Mouse (Mus musculus) thymus, adult 2 months (tissue): ENCODE results near the gene Mvd. TPM values are rescaled to one million over a fixed set of nuclear protein-coding genes. Genes with fewer than 3 reads are reported as not detected.

Experiments used
- DNase-seq: peaks from one replicate; pipeline ENCODE4 v3.0.0; 2021
- H3K27ac ChIP-seq: fragments of 200-500 bp; 2 replicates; pipeline ENCODE4 v1.5.1; 2012; ENCODE audit warnings: low read length, control low read depth; ENCODE audit not compliant: control insufficient read depth, insufficient read depth
- H3K27me3 ChIP-seq: fragments of 200-500 bp; 2 replicates; pipeline ENCODE4 v1.6.1; 2012; ENCODE audit warnings: mild to moderate bottlenecking, low read length, moderate library complexity, mixed read lengths; ENCODE audit not compliant: control insufficient read depth, insufficient read depth
- H3K36me3 ChIP-seq: fragments of 200-500 bp; 2 replicates; pipeline ENCODE4 v1.6.1; 2012; ENCODE audit warnings: mild to moderate bottlenecking, low read length, moderate library complexity; ENCODE audit not compliant: control insufficient read depth, insufficient read depth
- H3K4me1 ChIP-seq: fragments of 200-500 bp; replicated peaks from 2 replicates; pipeline ENCODE4 v1.6.1; 2012; ENCODE audit warnings: low read length; ENCODE audit not compliant: control insufficient read depth, insufficient read depth
- H3K4me3 ChIP-seq: fragments of 200-500 bp; 2 replicates; pipeline ENCODE4 v1.5.1; 2012; ENCODE audit warnings: mild to moderate bottlenecking, low read length, control low read depth, moderate library complexity; ENCODE audit not compliant: control insufficient read depth, insufficient read depth
- CTCF ChIP-seq: fragments of 200-500 bp; IDR thresholded peaks from 2 replicates; pipeline ENCODE4 v1.5.1; 2012; ENCODE audit warnings: mild to moderate bottlenecking, control low read depth, low read length, moderate library complexity, borderline replicate concordance; ENCODE audit not compliant: control insufficient read depth, poor library complexity, insufficient read depth; ENCODE audit errors: extremely low read depth
- POLR2A ChIP-seq: fragments of 200-500 bp; IDR thresholded peaks from 2 replicates; pipeline ENCODE4 v1.6.1; 2012; ENCODE audit warnings: mild to moderate bottlenecking, low read length, control low read depth, moderate library complexity; ENCODE audit not compliant: control insufficient read depth, poor library complexity, insufficient read depth; ENCODE audit errors: extremely low read depth
- WGBS: fragments of 180-500 bp; shearing (Covaris S2); methylation state at CpG from one replicate; pipeline ENCODE4 v1.1.7; 2018; 5-methylcytosine and 5-hydroxymethylcytosine counted together
- polyA plus RNA-seq: library from polyadenylated mRNA; depleted of rRNA; stranded (reverse); fragments of >200 nt; gene quantifications from 2 replicates; pipeline ENCODE4 v1.2.3, GENCODE M21; 2012

Gene Mvd
- polyA plus RNA-seq, 1 experiment: 25.0 TPM

GRCm38 (mm10) chr8:122474951-122475560 lies 31.8 kb upstream of the Mvd start:
- Histone ChIP-seq H3K27ac (peak overlapping the region; percentile 94), H3K36me3 (peaks cover 12% of the 10 kb centered on the region; the same call in 1 of the 2 replicates), H3K4me3 (peak overlapping the region; percentile 97), H3K27me3 (no peaks in the 10 kb centered on the region), H3K4me1 (peaks cover 29% of the 10 kb centered on the region)
- no peak for TF ChIP-seq POLR2A
- TF ChIP-seq CTCF: no peak
- under 1% methylated on average over 16 of the region's 16 CpGs for WGBS
- peak; percentile 60 for DNase-seq

- Histone ChIP-seq H3K4me1 (peaks cover 38% of the 10 kb centered on the region), H3K4me3 (peak overlapping the region; percentile 97), H3K36me3 (peaks cover 3% of the 10 kb centered on the region; the same call in 1 of the 2 replicates), H3K27me3 (no peaks in the 10 kb centered on the region), H3K27ac (peak overlapping the region; percentile 94)
- TF ChIP-seq CTCF (no peak), POLR2A (peak; percentile 60)
- 7% methylated on average over 8 of the region's 8 CpGs for WGBS
- DNase-seq: peak; percentile 79
Observed at GRCm38 (mm10) chr8:122473911-122474421, 30.7 kb upstream of the Mvd start.

GRCm38 (mm10) chr8:122470691-122471090 lies 27.5 kb upstream of the Mvd start:
- Histone ChIP-seq H3K4me1 (peaks cover 61% of the 10 kb centered on the region), H3K27me3 (no peaks in the 10 kb centered on the region), H3K36me3 (peaks cover 14% of the 10 kb centered on the region), H3K4me3 (peak overlapping the region; percentile 76), H3K27ac (peak overlapping the region; percentile 97)
- DNase-seq: peak; percentile 67
- no peak for TF ChIP-seq CTCF
- no peak for TF ChIP-seq POLR2A
- WGBS: 4% methylated on average over 5 of the region's 5 CpGs

- Histone ChIP-seq H3K4me3 (peak overlapping the region; percentile 76), H3K4me1 (peaks cover 63% of the 10 kb centered on the region), H3K27ac (peak overlapping the region; percentile 97), H3K36me3 (peaks cover 17% of the 10 kb centered on the region), H3K27me3 (no peaks in the 10 kb centered on the region)
- no peak for TF ChIP-seq CTCF
- TF ChIP-seq POLR2A: peak; percentile 77
- WGBS: 9% methylated on average over 10 of the region's 10 CpGs
- DNase-seq: peak; percentile 90
Observed at GRCm38 (mm10) chr8:122469965-122470364, 26.7 kb upstream of the Mvd start.

GRCm38 (mm10) chr8:122469407-122469806 lies 26.2 kb upstream of the Mvd start:
- TF ChIP-seq POLR2A (no peak), CTCF (no peak)
- no peaks in the 10 kb centered on the region for H3K27me3 ChIP-seq
- H3K27ac ChIP-seq: peak overlapping the region; percentile 91
- no peak for DNase-seq
- peaks cover 63% of the 10 kb centered on the region for H3K4me1 ChIP-seq
- H3K4me3 ChIP-seq: peak overlapping the region; percentile 25
- H3K36me3 ChIP-seq: peaks cover 17% of the 10 kb centered on the region
- 72% methylated on average over 6 of the region's 6 CpGs for WGBS

GRCm38 (mm10) chr8:122467816-122468215 lies 24.6 kb upstream of the Mvd start:
- DNase-seq: peak; percentile 61
- Histone ChIP-seq H3K27me3 (no peaks in the 10 kb centered on the region), H3K36me3 (peaks cover 17% of the 10 kb centered on the region), H3K4me1 (peaks cover 70% of the 10 kb centered on the region), H3K27ac (no peak overlapping the region; the same call in 1 of the 2 replicates), H3K4me3 (no peak overlapping the region)
- 36% methylated on average over 13 of the region's 13 CpGs for WGBS
- TF ChIP-seq POLR2A: no peak
- no peak for TF ChIP-seq CTCF

GRCm38 (mm10) chr8:122464985-122465384 lies 21.8 kb upstream of the Mvd start:
- Histone ChIP-seq H3K27me3 (no peaks in the 10 kb centered on the region), H3K4me1 (peaks cover 83% of the 10 kb centered on the region), H3K36me3 (peaks cover 17% of the 10 kb centered on the region), H3K27ac (peak overlapping the region; percentile 32), H3K4me3 (no peak overlapping the region)
- DNase-seq: no peak
- TF ChIP-seq CTCF (no peak), POLR2A (no peak)
- WGBS: 53% methylated on average over 7 of the region's 7 CpGs
